Mouse (Mus musculus): ENCODE measurements around the gene Slc39a3.

DNA sequence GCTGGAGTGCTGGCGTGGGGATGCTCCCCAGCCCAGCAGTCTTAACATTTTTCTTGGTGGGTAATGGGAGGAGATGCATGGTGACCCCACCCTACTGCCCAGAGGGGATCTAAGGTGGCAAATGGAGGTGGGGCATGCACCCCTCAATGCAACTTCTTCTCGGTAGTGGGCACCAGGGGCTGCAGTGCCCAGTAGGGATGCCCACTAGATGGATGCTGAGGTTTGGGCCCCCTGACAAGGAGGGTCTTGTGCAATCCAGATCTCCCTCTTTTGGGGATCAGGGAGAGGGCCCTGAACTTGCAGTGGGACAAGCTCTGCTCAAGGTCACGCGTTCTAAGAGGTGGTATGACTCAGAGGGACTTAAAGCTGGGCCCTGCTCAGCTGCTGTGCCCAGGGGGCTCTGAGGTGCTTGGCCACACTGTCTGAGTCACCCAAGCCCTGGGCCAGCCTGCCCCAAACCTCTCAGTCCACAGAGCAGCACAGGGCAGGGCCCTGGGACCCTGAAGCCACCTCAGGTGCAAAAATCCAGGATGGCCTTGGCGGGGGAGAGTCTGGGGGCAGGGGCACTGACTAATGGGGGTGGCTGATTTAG lies 12.8 kb downstream of the Slc39a3 start:
- TF ChIP-seq CTCF (IDR thresholded peaks at IDR 0.05; ENCODE audit: borderline replicate concordance, insufficient read depth, low read length) = no peak
- TF ChIP-seq POLR2A (IDR thresholded peaks at IDR 0.05; ENCODE audit: low read depth, low read length) = no peak
